Mouse (Mus musculus) liver, embryonic 11.5 days (tissue): Measurements from ENCODE around the gene Ceacam2. TPM values are rescaled to one million over a fixed set of nuclear protein-coding genes. Genes with fewer than 3 reads are reported as not detected.
"Not testable (repeated sequence)": the region's sequence is repeated elsewhere in the genome, so short reads cannot be mapped to it uniquely, and the experiment has no call there.

Experiments used
- ATAC-seq: fragments of 200-750 bp; cut with Nextera tagmentation; replicated peaks from 2 replicates; pipeline ENCODE4 v1.8.0; 2017; ENCODE audit warnings: moderate number of reproducible peaks, mild to moderate bottlenecking, moderate TSS enrichment, moderate library complexity; ENCODE audit not compliant: low FRiP score
- DNase-seq: peaks from one replicate; pipeline ENCODE4 v3.0.0-alpha.2; 2017; ENCODE audit warnings: low spot score
- H3K27ac ChIP-seq: fragments of 300-500 bp; sonication (generic); 2 replicates; pipeline ENCODE4 v1.5.1; 2014; ENCODE audit warnings: mild to moderate bottlenecking, low read depth, low read length, control low read depth
- H3K27me3 ChIP-seq: fragments of 300-500 bp; sonication (generic); replicated peaks from 2 replicates; pipeline ENCODE4 v1.6.1; 2014; ENCODE audit warnings: low read length, mixed read lengths; ENCODE audit not compliant: control insufficient read depth, insufficient read depth
- H3K36me3 ChIP-seq: fragments of 300-500 bp; sonication (generic); 2 replicates; pipeline ENCODE4 v1.6.1; 2014; ENCODE audit warnings: mild to moderate bottlenecking, low read length, moderate library complexity, mixed read lengths; ENCODE audit not compliant: control insufficient read depth, insufficient read depth
- H3K4me1 ChIP-seq: fragments of 300-500 bp; sonication (generic); replicated peaks from 2 replicates; pipeline ENCODE4 v1.6.1; 2014; ENCODE audit warnings: low read length, mixed read lengths; ENCODE audit not compliant: control insufficient read depth, insufficient read depth
- H3K4me2 ChIP-seq: fragments of 300-500 bp; sonication (generic); 2 replicates; pipeline ENCODE4 v1.6.1; 2014; ENCODE audit warnings: mild to moderate bottlenecking, control low read depth, moderate library complexity
- H3K4me3 ChIP-seq: fragments of 300-500 bp; sonication (generic); 2 replicates; pipeline ENCODE4 v1.5.1; 2014; ENCODE audit warnings: low read depth, low read length, control low read depth
- H3K9ac ChIP-seq: fragments of 300-500 bp; sonication (generic); 2 replicates; pipeline ENCODE4 v1.6.1; 2014; ENCODE audit warnings: low read depth, low read length, control low read depth
- H3K9me3 ChIP-seq: fragments of 300-500 bp; sonication (generic); 2 replicates; pipeline ENCODE4 v1.6.1; 2016; ENCODE audit warnings: low read length, inconsistent platforms, mixed read lengths; ENCODE audit not compliant: control insufficient read depth
- WGBS: fragments of 180-500 bp; shearing (Covaris S2); extraction: QIAGEN DNeasy Blood & Tissue Kit; methylation state at CpG from one replicate; pipeline ENCODE4 v1.1.7; 2014; 5-methylcytosine and 5-hydroxymethylcytosine counted together
- polyA plus RNA-seq: library from polyadenylated mRNA; unstranded; fragments of >200 nt; fragmentation: Nextera tagmentation; extraction: Ambion mirVana; gene quantifications from 2 replicates; pipeline ENCODE4 v1.2.1, GENCODE M21; 2014

The Ceacam2 gene
- polyA plus RNA-seq, 1 experiment from 2014 or later: not detected

GRCm38 (mm10) chr7:25477091-25477751 lies 62.4 kb downstream of the Ceacam2 start, which contains the start of gene Ceacam1:
Gene Ceacam1, minus strand, starts transcription at chr7:25477603.
- WGBS: 15% methylated on average over 5 of the region's 5 CpGs
- not testable (repeated sequence) for H3K4me3 ChIP-seq, H3K9ac ChIP-seq, H3K27me3 ChIP-seq, H3K27ac ChIP-seq, H3K9me3 ChIP-seq, H3K4me1 ChIP-seq, H3K4me2 ChIP-seq, H3K36me3 ChIP-seq
- ATAC-seq (peak; percentile 71), DNase-seq (peak; percentile 40)

GRCm38 (mm10) chr7:25471821-25472220 lies 67.8 kb downstream of the Ceacam2 start:
- WGBS: 75% methylated on average over 6 of the region's 6 CpGs
- H3K27me3 ChIP-seq: not testable (repeated sequence)

More at GRCm38 (mm10) chr7:25471821-25472220, 67.8 kb downstream of the Ceacam2 start:
- not testable (repeated sequence) for H3K9ac ChIP-seq, ATAC-seq, H3K4me3 ChIP-seq, H3K36me3 ChIP-seq, H3K9me3 ChIP-seq, DNase-seq, H3K4me1 ChIP-seq, H3K4me2 ChIP-seq, H3K27ac ChIP-seq

Other genes starting within 250 kb of the Ceacam2 start
- gene Pafah1b3, start 241.9 kb downstream of the Ceacam2 start, polyA plus RNA-seq: 104 and 106 TPM in 2 replicates
- gene Prr19, start 238.4 kb downstream of the Ceacam2 start, polyA plus RNA-seq: 0.32 and 0.68 TPM in 2 replicates
- 0.16 and 0.32 TPM in 2 replicates for gene Tmem145, start 233.8 kb downstream of the Ceacam2 start, polyA plus RNA-seq
- 5.1 and 5.5 TPM in 2 replicates for gene Megf8, start 222.7 kb downstream of the Ceacam2 start, polyA plus RNA-seq
- not detected in 2 replicates for gene Cnfn, start 170.1 kb downstream of the Ceacam2 start, polyA plus RNA-seq
- gene Lipe, start 141.1 kb downstream of the Ceacam2 start, polyA plus RNA-seq: 2.3 and 2.5 TPM in 2 replicates
- 0.38 TPM in 1 of 2 replicates, not detected in the other for gene Cxcl17, start 127.0 kb downstream of the Ceacam2 start, polyA plus RNA-seq
- gene Ceacam1, start 62.3 kb downstream of the Ceacam2 start, polyA plus RNA-seq: 2.3 and 3.6 TPM in 2 replicates
- gene Erich4, start 76.0 kb upstream of the Ceacam2 start, polyA plus RNA-seq: not detected in 2 replicates
- 23.3 and 24.8 TPM in 2 replicates for gene Dmac2, start 79.6 kb upstream of the Ceacam2 start, polyA plus RNA-seq
- gene B3gnt8, start 86.8 kb upstream of the Ceacam2 start, polyA plus RNA-seq: 2.3 and 3.1 TPM in 2 replicates
- 34.2 and 35.5 TPM in 2 replicates for gene Bckdha, start 119.1 kb upstream of the Ceacam2 start, polyA plus RNA-seq
- 125 and 139 TPM in 2 replicates for gene Exosc5, start 119.3 kb upstream of the Ceacam2 start, polyA plus RNA-seq
- gene Tmem91, start 135.3 kb upstream of the Ceacam2 start, polyA plus RNA-seq: 2.5 and 3.3 TPM in 2 replicates
- 38.2 and 40.9 TPM in 2 replicates for gene B9d2, start 140.9 kb upstream of the Ceacam2 start, polyA plus RNA-seq
- 14.4 and 16.4 TPM in 2 replicates for gene Tgfb1, start 147.1 kb upstream of the Ceacam2 start, polyA plus RNA-seq
- gene Ccdc97, start 179.2 kb upstream of the Ceacam2 start, polyA plus RNA-seq: 33.2 and 33.9 TPM in 2 replicates
- gene Hnrnpul1, start 214.9 kb upstream of the Ceacam2 start, polyA plus RNA-seq: 67.2 and 68.6 TPM in 2 replicates
- gene Axl, start 248.8 kb upstream of the Ceacam2 start, polyA plus RNA-seq: 34.2 and 35.4 TPM in 2 replicates